Mouse (Mus musculus) cerebellum, adult 9-11 months (tissue): ENCODE measurements at regions not wholly inside any gene's neighbourhood (a gene's known extent, or its start where the extent isn't known, plus 50 kb on each side); places are given as distances from the start of the nearest gene placed in this dataset.

Source experiments
- DNase-seq: peaks from one replicate; pipeline ENCODE4 v3.0.0; 2022

DNA sequence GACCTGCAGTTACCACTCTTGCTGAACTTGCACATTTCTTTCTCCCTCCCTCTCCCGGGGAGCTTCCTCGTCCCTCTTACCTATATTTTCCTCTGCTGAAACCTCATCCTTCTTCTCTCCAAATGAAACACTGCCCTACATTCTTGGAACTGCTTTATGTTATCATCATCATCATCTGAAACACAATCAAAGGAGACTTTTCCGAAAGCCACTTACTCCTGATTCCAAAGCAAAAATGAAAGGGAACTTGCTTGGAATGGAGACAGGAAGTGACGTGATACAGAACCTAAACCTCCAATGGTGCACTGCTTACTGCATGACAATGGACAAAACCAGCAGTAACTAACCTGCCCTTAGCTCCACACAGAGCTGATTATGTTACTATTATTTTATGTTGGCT is 287.2 kb upstream of the Btbd3 start:
- no peak for DNase-seq

DNA sequence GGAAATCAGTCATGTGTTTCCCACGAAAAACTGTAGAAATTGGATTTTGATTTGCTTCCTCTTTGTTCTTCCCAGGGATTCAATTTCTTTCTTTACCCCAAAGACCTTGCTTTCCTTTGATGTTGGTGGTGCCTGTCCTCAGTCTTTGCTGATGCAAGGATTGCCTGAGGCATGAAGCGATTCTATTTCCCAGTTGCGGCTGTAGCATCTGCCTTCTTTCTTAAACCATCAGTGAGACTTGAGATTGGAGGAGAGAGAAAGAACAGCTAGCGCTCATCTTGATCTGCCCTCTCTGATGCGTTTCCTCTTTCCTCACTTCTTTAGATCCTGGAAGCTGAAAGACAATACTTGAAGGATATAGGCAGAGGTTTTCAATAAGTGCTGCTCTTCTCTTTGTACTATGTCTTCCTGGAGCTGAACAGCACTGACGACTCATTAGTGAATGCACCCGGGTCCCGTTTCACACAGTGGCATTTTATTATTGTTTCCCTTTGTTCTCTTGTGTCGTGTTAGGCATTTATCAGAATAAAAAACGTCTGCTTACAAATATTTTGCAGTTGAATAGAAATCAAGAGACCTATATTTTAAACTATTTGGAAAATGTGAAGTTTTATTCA is 289.8 kb upstream of the Btbd3 start:
- DNase-seq, result no peak

DNA sequence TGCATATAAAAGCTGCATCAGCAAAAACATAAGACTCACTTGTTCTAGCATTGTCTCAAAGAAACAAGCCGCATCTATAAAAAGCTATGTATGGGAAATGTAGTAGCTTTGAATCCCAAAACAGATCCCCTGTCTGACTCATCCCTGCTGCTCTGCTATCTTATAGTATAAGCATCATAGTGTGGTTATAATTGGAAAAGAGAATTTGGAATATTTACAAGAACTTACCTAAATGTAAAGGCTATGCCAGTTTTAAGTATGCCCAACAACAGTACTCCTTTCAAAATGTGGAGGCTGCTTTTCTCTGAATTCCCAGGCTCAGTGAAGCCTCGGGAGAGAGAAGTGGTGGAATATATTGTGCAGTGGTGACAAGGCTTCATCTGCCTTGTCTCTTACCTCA is 301.5 kb upstream of the Btbd3 start:
- DNase-seq, result no peak

DNA sequence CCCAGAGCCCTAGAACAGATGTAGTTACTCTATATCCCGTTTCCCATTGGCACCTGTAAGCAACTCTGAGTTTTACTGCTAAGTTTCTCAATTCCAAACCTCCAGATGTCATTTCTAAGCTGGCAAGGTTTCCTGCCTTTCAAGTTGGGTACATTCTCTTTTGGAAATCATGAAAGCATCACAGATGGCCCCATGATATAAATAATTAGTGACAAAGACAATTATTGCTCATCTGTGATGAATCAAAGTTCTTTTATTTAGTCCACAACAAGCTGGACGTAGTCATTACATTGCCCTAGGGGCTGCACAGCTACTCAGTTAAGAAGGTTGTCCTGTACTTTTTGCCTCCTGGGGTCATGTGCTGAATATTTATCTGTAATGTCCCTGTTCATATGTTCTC is 303.2 kb upstream of the Btbd3 start:
- no peak for DNase-seq

DNA sequence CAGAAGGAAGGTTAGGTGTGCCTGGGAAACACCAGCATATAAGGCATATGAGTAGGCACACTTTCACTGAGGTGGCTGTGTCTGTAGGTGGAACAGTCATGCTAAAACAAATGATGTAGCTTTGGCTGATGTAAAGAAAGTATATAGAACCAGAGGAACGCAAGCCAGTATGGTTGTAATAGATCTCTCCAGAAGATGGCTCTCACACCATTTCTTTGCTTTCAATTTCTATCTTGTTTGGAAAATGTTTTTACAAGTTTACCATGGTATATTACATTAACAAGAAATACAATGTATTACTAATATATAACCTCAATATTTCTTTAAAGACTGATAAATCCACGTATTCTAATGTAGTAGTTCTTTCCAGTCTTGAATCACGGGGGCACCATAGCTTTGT is 304.4 kb upstream of the Btbd3 start:
- DNase-seq, result no peak

DNA sequence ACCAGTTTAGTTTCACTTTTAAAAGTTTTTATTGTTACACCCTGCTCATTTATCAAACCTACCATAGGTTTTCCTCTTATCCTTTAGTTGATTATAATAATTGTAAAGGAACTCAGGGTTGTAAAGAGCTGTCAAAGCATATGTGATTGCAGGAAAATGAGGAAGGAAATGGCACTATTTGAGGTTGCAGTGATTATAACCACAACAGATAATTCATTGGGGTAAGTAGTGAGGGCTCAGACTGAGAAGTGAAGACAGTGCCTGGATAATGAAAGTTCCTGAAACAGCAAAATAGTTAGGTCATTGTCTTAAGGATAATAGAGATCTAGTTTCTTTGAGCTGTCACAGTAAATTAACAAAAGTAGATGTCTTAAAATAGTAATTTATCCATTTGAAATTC is 305.4 kb upstream of the Btbd3 start:
- no peak for DNase-seq

DNA sequence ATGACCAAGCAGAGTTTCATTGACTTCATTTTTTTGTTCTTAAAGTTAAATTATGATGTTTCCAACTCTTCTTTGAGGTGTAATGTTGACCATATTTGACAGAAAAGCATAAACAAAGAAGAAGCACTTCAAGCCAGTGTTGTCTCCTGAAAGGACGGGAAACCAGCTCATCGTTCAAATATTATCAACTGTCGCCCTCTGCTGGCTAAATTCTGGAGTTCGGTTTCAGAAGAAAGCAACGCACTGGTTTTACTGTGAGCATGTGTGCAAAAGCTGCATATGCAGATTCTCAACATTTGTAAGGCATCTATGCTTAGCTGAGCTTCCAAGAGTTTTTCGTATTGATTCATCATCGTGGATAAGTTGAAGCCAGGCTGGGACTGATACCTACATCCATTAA is 313.6 kb upstream of the Btbd3 start:
- DNase-seq, result peak; percentile 57

DNA sequence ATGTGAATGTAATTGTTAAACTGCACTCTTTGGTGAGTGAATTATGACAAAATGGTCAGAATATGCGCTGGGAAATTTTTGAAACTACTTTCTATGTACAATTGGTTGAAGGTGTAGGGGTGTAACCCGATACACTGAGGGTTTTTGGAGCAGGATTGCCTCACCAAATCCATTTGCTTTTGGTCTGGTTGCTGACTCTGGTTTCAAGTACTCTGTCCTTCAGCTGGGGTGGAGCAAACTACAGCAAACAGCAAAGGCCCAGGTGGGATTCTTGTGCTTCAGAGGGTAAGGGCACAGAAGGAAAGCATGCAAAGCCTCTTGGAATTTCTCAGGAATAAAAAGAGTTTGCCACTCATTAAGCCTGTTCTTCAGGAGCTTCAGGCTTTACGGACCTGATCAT is 316.8 kb upstream of the Btbd3 start:
- DNase-seq, result no peak

DNA sequence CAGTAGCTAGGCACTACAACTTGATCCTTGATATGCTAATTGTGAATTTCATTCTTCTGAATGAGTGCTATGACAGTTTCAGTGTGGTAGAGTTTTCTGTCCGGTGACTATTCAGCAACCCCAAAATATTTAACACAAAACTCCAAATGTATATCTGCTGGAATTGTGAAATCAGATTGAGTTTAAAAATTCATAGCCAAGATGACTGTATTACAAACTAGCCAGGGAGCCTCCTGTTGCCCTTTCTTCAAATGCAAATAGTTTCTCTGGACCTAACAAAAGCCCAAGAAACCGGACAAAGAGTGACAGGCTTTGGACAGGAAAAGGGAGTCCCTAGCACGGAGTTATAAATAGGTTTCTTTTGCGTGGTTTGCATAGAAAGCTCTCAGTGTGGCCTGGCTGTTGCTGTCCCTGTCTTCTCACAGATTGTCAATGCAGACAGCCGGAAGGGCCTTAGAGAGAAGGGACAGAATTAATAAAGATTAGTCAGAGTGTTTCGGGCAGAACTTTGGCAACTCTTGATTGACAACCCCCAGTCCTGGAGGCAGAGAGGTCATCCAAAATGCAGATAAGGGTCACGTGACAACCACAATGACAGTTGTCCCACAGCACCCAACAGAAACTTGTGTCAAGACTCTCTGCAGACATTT is 317.4 kb upstream of the Btbd3 start:
- peak; percentile 3 for DNase-seq

DNA sequence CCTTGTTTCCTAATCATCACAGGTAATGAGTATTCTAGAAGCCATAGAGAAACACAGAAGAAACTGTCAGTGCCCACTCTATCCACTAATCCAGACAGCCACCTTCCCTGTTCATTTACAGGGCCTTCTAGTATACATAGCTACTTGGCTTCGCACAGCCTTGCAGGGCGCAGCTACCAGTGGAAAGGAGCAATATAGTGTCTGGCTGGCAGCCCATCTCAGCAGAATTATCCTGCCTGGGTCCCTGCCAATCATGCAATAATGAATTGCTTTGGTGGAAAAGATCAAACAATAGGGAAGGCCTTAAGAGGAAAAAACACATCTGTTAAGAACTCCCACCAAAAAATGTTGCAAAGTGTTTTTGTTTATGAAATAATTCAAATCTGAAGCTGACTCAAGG is 319.8 kb upstream of the Btbd3 start:
- DNase-seq, result no peak

DNA sequence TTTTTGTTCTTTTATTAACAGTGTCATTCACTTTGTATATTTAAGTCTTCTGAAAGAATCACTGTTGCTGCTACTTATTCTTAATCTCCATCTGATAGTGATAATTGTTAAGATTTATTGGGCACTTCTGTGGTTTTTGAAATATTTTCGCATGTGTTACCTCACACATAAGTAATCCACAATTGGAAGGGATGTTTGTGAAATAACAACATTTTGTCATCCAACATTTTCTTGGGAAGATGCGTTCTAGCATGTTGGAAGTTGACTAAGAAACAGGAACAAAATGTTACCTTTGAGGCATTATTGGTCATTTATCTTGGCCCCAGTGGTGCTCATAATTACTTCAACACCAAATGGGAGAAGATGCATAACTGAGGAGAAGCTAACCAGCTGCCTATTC is 323.4 kb upstream of the Btbd3 start:
- DNase-seq, result no peak

DNA sequence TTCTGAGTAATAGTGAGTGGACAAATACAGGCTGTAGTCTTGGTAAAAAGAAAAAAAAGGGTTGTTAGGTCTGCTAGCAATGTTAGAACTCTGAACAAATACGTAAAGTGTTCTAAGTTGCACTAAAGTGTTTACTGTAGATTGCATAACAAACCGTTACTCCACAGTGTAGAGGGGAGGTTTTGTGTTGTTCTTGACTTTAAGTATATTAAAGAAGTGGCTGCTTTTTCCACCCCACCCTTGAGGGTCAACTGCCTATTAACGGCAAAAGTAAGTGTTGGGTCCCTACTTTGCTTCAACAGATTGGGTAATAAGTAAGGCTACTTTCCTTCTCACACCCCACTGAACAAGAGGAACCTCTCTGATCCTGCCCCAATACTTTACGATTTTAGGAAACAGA is 323.9 kb upstream of the Btbd3 start:
- DNase-seq, result no peak

DNA sequence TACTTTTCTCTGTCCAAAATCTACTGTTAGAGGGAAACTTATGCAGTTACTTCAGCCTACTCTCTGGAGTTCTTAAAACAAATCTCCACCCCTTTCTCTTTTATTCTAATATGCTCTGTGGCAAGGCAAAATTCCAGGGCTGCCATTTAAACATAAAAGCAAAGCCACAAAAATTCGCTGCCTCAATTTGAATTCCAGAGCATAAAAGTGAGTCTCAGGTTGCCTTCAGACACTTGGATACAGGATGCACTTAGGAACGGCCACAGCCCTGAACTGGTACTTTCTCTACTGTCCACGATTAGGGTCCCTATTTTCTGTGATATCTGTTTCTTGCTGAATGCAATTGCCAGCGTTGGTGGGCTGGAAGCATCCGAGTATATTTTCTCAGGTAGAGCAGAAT is 330.9 kb upstream of the Btbd3 start:
- no peak for DNase-seq

DNA sequence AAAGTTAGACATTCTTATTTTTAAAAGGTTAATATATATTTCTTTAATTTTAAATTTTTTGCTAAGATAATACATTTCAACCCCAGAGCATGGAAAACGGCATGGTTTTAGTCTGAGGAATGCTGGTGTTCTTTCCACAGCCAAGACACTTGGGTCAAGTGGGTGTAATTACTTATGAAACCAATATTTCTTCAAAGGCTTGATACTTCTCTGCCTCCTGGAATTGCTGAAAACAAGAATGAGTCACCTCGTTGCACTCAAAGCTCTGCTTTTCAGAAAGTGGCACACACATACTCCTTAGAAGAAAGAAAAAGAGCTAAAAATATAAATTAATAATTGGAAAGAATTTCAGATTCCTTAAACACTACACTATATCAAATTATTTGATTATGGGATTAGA is 331.8 kb upstream of the Btbd3 start:
- no peak for DNase-seq

DNA sequence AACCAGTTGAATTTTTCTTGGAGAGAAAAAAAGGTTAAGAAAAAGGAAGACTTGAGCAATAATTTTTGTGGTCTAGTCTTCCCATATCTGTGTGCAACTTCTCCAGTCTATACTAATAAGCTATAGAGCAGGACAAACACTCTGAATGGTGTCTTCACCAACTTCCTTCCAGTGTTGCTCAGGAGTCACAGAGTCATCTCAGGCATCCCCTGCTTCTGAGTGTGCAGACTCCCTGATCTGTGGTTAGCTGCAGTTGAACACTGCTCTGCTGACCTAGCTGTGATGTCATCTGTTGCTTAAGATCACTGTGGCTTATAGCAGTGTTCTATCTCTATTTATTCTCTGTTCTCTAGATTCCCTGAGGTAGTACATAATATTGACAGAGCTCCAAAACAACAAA is 357.9 kb upstream of the Btbd3 start:
- no peak for DNase-seq

DNA sequence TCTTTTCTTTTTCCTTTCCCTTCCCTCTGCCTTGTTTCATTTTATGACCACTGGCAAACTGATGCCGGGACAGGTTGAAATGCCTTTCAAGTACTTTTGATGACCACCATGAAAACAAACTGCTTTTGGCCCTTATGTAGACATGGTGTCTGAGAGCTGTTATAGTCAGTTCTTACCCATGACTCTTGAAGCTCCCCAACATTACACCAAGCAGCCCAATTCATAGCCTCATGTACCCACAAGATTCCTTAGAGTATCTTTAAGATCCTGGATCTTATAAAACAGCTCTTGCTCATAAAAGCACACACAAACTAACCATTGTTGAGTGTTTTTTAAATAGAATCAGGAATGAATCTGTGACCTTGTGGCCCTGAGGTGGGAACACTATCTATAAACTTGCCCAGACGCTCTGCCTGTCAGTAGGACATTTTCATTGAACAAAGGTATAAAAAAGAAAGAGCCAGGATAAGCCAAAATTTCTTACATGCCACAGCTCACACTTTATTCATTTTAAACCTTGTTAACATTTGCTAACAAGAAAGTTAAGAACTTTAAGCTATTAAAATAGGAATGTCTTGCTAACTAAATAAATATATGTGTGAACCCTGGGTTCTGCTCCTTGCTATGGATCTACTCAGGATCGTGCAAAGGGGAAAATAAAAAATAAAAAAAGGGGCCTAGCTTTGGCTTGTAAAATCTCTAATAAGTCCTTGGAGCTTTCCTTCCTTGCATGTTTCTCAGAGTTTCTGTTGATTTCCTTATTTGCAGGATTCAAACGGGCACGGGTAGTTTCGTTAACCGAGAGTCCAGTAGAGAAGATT is 375.9 kb upstream of the Btbd3 start:
- DNase-seq, result no peak

DNA sequence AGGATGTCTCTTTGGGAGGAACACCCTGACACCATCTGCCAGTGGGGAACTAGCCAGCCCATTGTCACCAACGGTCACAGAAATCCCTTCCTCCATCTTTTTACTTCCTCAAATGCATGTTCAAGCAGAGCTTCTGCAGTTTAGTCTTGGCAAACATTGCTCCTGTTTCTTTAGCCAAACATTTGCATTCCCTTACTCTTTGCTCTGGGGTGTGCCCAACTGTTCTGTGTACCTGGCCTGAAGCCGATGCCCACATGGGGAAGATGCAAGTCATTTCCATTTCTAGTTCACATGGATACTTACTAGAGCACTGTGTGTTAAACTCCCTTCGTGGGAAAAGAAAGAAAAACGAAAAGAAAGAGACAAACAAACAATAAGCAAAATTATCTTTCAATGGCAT is 386.7 kb upstream of the Btbd3 start:
- DNase-seq, result no peak

DNA sequence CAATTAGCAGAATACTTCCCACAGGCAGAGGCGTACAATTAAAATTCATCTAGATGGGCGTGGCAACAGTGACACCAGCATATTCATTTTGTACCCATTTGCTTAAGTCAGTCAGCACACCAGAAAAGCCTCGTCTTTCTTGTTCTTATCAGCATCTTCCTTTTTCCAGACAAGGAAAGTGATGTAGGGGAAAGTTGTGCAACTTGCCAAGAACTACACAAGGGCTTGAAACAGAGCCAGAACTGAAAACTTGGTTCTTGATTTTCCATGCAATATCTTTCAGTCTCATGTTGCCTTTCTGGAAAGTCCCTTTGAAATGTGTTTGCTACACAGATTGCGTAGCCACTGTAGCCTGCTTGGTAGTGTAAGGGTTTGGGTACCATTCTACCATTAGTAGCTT is 401.9 kb upstream of the Btbd3 start:
- no peak for DNase-seq

DNA sequence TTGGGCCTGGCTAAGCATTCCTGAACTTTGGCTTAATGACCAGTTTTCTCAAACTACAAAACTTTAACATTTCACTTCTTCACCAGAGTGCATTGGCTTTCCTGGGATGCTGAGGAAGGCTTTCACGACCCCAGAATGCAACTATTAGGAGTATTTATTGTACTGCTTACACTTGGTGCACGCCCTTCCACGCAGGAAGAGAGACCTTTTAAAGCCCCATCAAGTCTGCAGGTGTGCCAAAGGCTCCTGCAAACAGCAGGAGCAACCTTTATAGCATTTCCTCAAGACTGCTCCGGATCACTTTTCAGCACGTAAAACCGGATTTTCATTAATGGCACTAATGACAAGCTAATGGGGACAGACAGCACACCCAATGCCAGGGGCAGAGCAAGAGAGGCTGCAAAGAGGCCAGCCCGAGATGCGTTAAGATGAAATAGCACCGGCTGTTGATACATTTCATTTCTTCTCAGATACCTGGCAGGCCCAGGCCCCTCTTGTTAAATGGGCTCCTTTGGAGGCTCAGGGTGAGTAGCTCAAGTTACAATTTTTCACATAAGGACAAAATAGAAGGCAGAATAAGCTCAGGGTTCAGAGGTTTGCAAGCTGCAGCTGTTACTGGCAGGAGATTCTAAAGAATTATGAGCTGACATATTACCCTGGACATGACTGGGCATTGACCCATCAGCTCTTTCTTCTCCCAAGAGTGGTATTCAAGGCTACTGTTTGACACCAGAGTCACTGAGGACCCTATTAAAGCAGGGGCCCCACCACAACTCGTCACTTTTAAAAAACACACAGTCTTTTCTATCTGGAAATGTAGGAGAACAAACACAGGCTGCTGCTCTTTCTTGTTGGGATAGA is 402.7 kb upstream of the Btbd3 start:
- DNase-seq, result no peak

DNA sequence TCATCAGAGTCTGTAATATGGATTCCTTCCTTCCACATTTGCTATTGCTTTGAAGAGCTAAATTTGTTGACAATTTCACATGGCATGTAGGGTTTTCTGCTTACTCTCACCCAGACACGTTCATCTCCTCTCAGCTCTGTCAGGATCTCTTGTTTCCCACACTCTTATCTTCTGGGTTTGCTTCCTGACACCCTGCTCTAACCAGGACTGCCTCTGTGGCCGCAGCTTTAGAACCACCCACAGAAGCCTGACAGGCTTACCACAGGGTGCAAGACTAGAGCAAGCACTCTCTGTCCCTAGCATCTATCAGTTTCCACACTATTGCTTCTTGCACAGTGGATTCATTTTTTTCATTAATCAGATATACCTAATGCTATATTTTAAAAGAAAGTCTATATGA is 408.5 kb upstream of the Btbd3 start:
- DNase-seq, result no peak

DNA sequence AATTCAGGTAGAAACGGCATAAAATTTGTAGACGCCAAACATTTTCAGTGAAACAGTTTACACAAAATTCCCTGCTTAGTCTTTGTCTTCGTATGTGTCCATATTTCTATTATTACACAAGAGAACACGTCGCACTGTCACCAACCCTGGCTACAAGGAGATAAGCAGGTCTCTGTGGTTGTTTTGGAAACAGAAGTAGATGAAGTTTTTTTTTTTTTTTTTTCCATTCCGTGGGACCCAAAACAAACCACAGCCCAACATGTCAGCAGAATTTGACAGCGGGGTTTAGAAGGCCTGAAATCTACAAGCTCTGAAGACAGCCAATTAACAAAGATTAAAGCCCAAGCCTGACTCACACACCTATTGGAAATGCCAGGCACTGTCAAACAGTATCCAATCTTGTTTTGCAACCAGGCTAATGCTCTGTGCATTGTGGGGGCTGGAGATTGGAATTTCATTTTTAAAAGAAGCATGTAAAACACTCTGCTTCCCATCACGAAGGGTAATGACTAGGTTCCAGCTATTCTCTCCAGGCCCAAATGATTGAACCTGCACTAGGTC is 428.5 kb upstream of the Btbd3 start:
- no peak for DNase-seq

DNA sequence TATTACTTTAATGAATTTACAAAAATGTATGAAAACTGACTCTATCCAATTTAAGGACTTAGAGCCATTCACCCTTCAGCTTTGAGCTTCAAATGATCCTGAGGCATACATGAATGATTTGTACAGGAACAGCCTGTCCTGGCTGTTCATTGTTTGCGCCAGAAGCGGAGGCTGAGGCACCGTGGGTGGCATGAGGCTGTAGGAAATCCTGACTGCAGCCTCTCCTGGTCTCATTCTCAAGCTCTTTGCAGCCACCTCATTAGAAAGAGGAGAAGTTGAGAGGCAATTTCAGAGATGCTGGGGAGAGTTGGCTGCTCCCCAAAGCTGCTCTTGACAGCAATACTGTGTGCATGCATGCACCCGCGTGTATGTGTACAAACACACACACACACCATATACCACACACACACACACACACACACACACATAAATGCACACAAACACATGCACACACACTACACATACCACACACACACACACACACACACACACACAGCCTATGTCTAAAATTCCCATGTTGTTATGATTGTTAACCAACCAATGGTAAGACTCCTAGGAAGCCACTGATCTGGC is 434.9 kb upstream of the Btbd3 start:
- no peak for DNase-seq

DNA sequence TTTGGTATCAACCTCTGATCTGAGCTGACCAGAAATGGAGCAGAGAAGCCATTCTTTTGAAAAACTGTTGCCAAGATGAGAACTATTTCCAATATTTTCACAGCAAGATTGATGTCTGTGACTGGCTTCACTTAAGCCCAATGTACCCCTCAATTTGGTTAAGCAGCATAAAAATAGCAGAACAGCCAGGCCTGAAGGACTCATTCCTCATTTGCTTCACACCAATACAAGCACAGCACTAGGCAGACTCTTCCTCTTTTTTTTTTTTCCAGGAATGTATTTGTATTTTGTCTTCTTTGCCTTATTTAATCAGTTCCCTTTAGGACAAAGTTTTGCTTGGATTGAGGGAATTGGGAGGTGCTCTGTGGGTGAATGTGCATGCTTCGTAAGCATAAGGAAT is 441.4 kb upstream of the Btbd3 start:
- no peak for DNase-seq
